Mouse (Mus musculus) brain, embryonic 14.5 days (tissue): ENCODE data around the gene B4galt3.

ENCODE experiments used
- CTCF ChIP-seq: fragments of 200-500 bp; IDR thresholded peaks from 2 replicates; pipeline ENCODE4 v1.5.1; 2012; ENCODE audit warnings: inconsistent platforms, mild to moderate bottlenecking, moderate library complexity, borderline replicate concordance; ENCODE audit not compliant: insufficient read depth, insufficient read length; ENCODE audit errors: extremely low read depth
- POLR2A ChIP-seq: fragments of 200-500 bp; IDR thresholded peaks from 2 replicates; pipeline ENCODE4 v1.6.1; 2012; ENCODE audit warnings: mild to moderate bottlenecking, inconsistent platforms, borderline replicate concordance; ENCODE audit not compliant: poor library complexity, insufficient read depth, insufficient read length, severe bottlenecking; ENCODE audit errors: extremely low read depth

DNA sequence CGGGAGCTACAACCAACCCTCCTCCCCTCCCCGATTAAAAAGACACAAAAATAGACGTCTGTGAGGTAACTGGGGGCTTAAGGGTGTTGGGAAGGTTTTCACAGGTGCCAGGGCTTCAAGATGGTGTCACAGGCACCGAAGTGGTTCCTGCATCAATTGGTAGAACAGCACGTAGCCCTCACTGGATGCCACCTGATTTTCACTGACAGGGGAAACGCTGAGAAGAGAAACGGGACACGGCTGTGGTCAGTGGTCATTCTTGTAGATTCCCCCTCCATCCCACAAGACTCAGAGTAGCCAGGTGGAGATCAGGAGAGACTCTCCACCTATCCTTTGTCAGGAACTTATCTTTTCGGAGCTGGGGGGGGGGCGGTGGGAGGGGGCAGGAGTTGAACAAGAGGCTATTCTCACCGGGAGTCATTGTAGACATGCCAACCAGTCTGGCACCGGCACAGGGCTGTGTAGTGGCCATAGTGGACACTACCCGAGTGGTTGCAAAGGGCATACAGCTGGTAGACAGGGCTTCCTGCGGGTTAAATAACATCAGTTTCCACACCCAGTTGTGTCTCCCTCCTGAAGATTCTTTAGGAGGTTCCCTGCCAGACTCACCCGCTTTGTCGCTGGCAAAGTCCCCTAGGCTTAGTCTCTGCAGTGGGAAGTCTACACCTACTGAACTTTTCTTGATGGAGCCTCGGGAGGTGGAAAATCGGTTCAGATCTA, 12.1 kb downstream of the B4galt3 start:
- TF ChIP-seq CTCF (no peak), POLR2A (no peak)
